Mouse (Mus musculus): ENCODE measurements at regions not wholly inside any gene's neighbourhood (a gene's known extent, or its start where the extent isn't known, plus 50 kb on each side); places are given as distances from the start of the nearest gene placed in this dataset.

DNA sequence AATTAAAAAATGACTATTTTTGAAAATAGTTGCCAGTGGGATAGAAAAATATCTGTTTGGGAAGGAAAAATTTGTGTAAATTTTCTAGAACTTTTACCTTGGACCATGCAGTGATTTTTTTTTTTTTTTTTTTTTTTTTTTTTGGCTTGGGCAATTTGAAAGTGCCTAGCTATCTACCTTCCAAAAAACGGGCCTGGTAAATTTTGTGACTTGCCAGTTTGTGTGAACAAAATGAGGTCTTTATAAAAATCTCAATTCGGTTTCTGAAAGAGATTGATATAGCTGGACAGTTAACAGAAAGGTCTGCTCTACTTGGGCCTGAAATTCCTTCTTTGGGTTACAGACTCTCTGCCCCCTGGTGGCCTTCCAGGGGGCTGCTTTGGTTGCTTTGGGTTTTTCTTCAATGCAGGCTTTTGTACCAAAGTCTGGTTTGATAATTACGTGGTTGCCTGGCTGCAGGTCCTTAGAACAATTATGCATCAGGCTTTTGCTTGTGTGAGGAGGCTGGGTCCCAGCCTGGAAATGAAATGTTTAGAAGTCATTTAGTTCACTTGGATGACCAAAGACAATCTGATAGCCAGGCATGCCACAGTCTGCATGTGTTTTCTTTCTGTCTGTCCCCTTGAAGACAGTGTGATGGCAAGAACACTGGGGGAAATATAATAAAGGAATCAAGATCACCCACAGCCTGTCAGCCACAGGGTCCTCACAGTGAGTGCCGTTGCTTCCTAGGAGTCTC lies 75.6 kb upstream of the Jazf1 start:
- DNase-seq (ENCODE audit: low spot score), result peak; percentile 3

DNA sequence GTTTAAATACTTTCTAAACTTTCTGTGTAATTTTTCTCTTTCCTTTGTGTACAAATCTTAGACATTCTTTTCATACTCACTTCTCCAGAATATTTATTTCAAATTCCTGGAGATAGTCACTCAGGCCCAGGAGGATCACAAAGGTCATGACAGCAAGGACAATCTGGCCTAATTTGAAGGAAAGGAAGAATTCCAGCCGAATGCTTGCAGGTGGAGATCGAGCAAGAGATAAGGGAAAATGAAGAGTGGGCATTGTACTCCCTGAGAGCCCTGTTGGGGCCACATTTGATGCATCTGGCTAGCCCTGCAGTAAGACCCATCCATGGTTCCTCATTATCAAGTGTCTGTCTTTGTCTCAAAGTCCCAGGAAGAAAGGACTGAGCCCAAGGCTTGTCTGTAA lies 66.0 kb upstream of the Jazf1 start:
- no peak for DNase-seq (ENCODE audit: low spot score)

DNA sequence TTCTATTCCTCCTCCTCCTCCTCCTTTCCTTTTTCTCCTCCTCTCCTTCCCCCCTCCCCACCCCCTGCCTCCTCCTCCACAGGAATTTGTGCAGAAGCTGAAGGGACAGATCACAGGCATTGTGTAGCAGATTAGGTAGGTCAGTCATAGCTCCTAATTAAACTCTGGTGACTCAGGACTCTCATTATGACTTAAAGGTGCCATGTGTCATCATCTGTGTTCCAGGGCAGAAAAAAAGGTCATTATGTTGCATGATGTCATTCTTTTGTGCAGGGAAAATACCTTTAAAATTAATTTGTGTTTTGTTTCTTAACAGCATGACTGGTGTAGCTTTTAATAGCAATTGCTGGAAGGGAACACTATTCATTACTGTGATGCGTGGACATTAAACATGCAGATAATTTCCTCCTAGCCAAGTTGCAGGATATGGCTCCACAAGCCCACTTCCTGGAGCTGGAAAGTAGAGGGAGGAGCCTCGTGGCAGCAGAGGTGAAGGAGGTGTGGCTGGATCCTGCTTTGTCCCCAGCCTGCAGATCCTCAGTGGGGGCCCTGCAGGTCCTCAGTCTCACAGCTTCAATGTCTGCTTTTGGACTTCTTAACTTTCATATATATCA lies 62.4 kb upstream of the Jazf1 start:
- no peak for DNase-seq (ENCODE audit: low spot score)

- no peak for DNase-seq (ENCODE audit: low spot score)
These were observed 58.3 kb upstream of the Jazf1 start for GRCm38 (mm10) chr6:53126776-53127175.

DNA sequence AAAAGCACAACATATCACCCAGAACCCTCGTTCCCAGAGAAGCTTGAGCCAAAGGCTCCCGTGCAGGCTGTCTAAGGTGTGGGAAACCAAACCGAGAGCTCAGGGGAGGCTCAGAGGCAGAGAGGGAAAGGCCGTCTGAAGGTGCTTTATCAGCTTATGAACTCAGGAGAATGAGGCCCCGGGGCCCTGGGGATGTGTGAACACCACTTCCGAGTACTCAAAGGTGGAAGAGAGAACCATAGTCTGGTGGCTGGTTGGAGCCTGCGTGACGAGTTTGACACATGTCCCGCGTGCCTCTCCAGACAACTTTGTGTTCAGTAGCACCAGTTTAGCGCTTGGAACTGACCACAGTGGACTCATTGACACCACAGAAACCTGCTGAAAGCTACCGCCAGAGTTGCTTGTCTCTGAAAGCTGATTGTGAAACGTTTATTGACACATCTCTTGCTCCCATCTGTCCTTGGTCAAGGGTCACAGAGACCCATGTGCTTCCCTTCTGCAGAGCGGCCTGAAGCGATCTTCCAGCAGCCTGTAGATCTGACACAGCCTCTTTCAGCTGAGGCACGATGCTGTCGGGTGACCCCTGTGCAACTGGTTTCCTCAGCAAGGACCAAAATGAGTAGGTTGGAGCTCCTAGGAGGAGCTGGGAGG lies 56.5 kb upstream of the Jazf1 start:
- DNase-seq (ENCODE audit: low spot score), result no peak

- no peak for DNase-seq (ENCODE audit: low spot score)
These were observed 52.0 kb upstream of the Jazf1 start for GRCm38 (mm10) chr6:53120385-53120784.
